Mouse (Mus musculus) hindbrain, embryonic 15.5 days (tissue): ENCODE results near the gene Cnep1r1. TPM values are rescaled to one million over a fixed set of nuclear protein-coding genes. Genes with fewer than 3 reads are reported as not detected.

Experiments used
- microRNA-seq: library from miRNA; unstranded; fragments of <30 nt; microRNA quantifications from one replicate; pipeline ENCODE4, GENCODE M21; 2016
- polyA plus RNA-seq: library from polyadenylated mRNA; unstranded; fragments of >200 nt; fragmentation: Nextera tagmentation; extraction: Ambion mirVana; gene quantifications from 2 replicates; pipeline ENCODE4 v1.2.1, GENCODE M21; 2015

The Cnep1r1 gene
- polyA plus RNA-seq, 1 experiment from 2014 or later, result 39.0 TPM

Small RNAs within 50 kb of the gene (microRNA-seq; reads per million reads assigned to microRNA genes)
- gene Mir7071, result 2.4 reads per million, percentile 6 among the genes with 10 or more reads in this experiment

Other genes with a start within 250 kb of the Cnep1r1 start
- 28.6 and 33.4 TPM in 2 replicates for gene Zfp423, start 159.2 kb upstream of the Cnep1r1 start, polyA plus RNA-seq
- gene Heatr3, start 19.1 kb downstream of the Cnep1r1 start, polyA plus RNA-seq, result 41.8 and 42.9 TPM in 2 replicates
- gene Tent4b, start 80.4 kb downstream of the Cnep1r1 start, polyA plus RNA-seq, result 11.0 and 11.1 TPM in 2 replicates
- gene Adcy7, start 153.6 kb downstream of the Cnep1r1 start, polyA plus RNA-seq, result 5.2 TPM in 2 replicates
- 61.9 and 62.7 TPM in 2 replicates for gene Brd7, start 243.4 kb downstream of the Cnep1r1 start, polyA plus RNA-seq